Mouse (Mus musculus): ENCODE measurements around the gene Rhobtb1.
A peak's percentile ranks its signal among the peaks of the same experiment; 100 is the strongest.

Gene Rhobtb1

DNA sequence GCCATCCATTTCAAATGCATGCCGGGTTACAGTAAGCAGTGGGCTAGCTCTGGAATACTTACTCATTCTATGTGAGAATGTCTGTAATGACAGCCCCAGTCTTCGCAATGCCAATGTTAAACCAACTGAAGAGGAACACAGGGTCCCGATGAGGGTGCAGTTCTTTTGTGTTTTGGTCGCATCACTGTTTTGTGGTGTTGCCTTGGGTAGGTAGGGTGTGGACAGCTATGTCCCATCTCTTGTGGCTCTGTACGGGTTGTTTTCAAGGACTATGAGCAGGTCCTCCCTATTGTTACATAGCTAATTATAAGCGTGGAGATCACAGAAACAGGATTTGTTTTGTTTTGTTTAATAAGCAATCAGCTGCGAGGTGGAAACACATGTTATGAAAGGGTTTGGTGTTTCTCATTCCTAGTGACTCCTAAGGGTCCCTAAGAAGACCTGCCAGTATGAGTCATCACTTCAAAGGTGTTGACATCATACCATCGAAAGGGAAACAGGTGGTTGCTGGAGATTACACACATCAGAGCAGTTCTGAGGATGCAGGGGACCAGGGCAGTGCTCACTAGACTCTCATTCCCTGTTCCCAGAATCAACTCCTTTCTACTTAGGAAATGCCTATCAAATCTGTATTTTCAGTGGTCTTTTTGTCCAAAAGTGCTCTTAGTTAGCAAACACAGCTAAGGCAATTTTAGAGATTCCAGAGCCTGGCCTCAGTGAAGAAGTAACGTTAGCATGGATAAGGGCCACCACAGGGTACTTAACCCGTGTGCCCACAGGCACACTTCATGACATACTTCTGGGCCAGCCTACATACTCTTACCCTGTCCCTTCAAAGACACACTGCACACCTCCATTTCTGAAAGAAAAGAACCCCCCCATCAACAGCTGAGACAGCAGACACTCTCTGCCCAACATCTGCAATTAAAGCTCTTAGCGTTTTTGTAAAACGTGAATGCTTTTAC is 124.9 kb downstream of the Rhobtb1 start:
- no peaks in the 10 kb centered on the region for H3K27me3 ChIP-seq (ENCODE audit: control insufficient read depth, insufficient read depth, low read length, poor library complexity, severe bottlenecking)
- H3K36me3 ChIP-seq (ENCODE audit: control insufficient read depth, insufficient read depth, low read length, poor library complexity, severe bottlenecking): no peaks in the 10 kb centered on the region
- DNase-seq (ENCODE audit: low read depth, low spot score): no peak

- Histone ChIP-seq H3K27me3 (ENCODE audit: control insufficient read depth, insufficient read depth, low read length, poor library complexity, severe bottlenecking) (no peaks in the 10 kb centered on the region), H3K36me3 (ENCODE audit: control insufficient read depth, insufficient read depth, low read length, poor library complexity, severe bottlenecking) (no peaks in the 10 kb centered on the region)
- DNase-seq (ENCODE audit: low read depth, low spot score): no peak
Measured at GRCm38 (mm10) chr10:69276920-69277435, 125.7 kb downstream of the Rhobtb1 start.

- Histone ChIP-seq H3K27me3 (ENCODE audit: control insufficient read depth, insufficient read depth, low read length, poor library complexity, severe bottlenecking) (no peaks in the 10 kb centered on the region), H3K36me3 (ENCODE audit: control insufficient read depth, insufficient read depth, low read length, poor library complexity, severe bottlenecking) (no peaks in the 10 kb centered on the region)
- DNase-seq (ENCODE audit: low read depth, low spot score): no peak
Measured at GRCm38 (mm10) chr10:69278764-69279606, 127.8 kb downstream of the Rhobtb1 start.

DNA sequence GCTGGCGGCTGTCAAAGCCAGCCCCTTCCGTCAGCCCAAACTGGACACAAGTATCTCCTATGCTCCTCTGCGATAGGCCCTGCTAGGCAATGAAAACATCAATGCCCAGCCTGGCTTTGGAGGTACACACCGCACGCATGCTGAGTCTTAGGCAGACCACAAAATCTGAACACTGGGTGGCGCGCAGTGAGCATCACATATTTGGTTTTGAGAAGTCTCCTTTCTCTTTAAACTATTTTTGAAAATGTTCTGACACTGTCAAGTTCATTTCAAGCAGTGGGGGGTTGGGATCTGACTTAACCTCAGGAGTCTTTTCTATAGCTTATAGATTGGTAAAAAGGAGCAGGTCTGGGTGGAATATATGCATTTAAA is 128.4 kb downstream of the Rhobtb1 start:
- DNase-seq (ENCODE audit: low read depth, low spot score): no peak
- Histone ChIP-seq H3K36me3 (ENCODE audit: control insufficient read depth, insufficient read depth, low read length, poor library complexity, severe bottlenecking) (no peaks in the 10 kb centered on the region), H3K27me3 (ENCODE audit: control insufficient read depth, insufficient read depth, low read length, poor library complexity, severe bottlenecking) (no peaks in the 10 kb centered on the region)

DNA sequence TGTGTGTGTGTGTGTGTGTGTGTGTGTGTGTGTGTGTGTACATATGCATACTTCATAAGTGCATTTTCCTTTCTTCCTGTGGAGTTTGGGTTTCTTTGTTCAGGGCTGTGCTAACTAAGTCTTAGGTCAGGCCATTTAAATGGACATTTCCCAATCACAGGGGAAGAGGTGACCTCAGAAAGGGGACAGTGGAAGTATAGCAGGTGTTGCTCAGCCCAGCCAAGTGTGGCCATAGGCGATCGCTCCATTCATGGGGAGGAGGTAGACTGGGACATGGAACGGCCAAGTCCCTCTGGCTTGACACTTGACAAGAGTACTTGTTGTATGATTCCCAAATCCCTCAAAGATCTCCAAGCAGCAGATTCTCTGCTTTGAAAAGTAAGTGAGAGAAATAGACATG is 135.7 kb downstream of the Rhobtb1 start:
- H3K36me3 ChIP-seq (ENCODE audit: control insufficient read depth, insufficient read depth, low read length, poor library complexity, severe bottlenecking): no peaks in the 10 kb centered on the region
- H3K27me3 ChIP-seq (ENCODE audit: control insufficient read depth, insufficient read depth, low read length, poor library complexity, severe bottlenecking): no peaks in the 10 kb centered on the region
- DNase-seq (ENCODE audit: low read depth, low spot score): no peak

- Histone ChIP-seq H3K36me3 (ENCODE audit: control insufficient read depth, insufficient read depth, low read length, poor library complexity, severe bottlenecking) (no peaks in the 10 kb centered on the region), H3K27me3 (ENCODE audit: control insufficient read depth, insufficient read depth, low read length, poor library complexity, severe bottlenecking) (no peaks in the 10 kb centered on the region)
- DNase-seq (ENCODE audit: low read depth, low spot score): no peak
Measured at GRCm38 (mm10) chr10:69288086-69288485, 136.9 kb downstream of the Rhobtb1 start.

GRCm38 (mm10) chr10:69288720-69289119 is 137.5 kb downstream of the Rhobtb1 start:
- Histone ChIP-seq H3K27me3 (ENCODE audit: control insufficient read depth, insufficient read depth, low read length, poor library complexity, severe bottlenecking) (no peaks in the 10 kb centered on the region), H3K36me3 (ENCODE audit: control insufficient read depth, insufficient read depth, low read length, poor library complexity, severe bottlenecking) (no peaks in the 10 kb centered on the region)
- DNase-seq (ENCODE audit: low read depth, low spot score): no peak

DNA sequence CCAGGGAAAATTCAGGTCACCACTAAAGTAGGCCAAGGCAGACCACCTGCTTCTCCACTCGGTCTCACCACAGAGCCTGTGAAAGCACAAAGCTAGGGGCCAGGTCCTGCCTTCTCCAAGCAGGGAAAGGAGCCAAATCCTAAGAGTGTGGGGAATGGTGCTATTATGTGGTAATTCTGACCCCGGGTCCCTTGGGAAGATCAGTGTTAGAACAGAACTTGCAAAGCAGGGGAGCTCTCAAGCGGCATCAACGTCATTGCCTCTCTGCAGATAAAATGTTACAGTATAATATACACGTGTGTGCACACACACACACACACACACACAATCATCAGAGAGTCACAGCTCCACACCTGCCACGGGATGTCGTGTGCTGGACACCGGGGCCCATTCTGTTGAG is 139.5 kb downstream of the Rhobtb1 start:
- no peaks in the 10 kb centered on the region for H3K27me3 ChIP-seq (ENCODE audit: control insufficient read depth, insufficient read depth, low read length, poor library complexity, severe bottlenecking)
- H3K36me3 ChIP-seq (ENCODE audit: control insufficient read depth, insufficient read depth, low read length, poor library complexity, severe bottlenecking): no peaks in the 10 kb centered on the region
- no peak for DNase-seq (ENCODE audit: low read depth, low spot score)

GRCm38 (mm10) chr10:69295919-69296318 is 144.7 kb downstream of the Rhobtb1 start:
- DNase-seq (ENCODE audit: low read depth, low spot score): no peak
- Histone ChIP-seq H3K27me3 (ENCODE audit: control insufficient read depth, insufficient read depth, low read length, poor library complexity, severe bottlenecking) (no peaks in the 10 kb centered on the region), H3K36me3 (ENCODE audit: control insufficient read depth, insufficient read depth, low read length, poor library complexity, severe bottlenecking) (no peaks in the 10 kb centered on the region)

DNA sequence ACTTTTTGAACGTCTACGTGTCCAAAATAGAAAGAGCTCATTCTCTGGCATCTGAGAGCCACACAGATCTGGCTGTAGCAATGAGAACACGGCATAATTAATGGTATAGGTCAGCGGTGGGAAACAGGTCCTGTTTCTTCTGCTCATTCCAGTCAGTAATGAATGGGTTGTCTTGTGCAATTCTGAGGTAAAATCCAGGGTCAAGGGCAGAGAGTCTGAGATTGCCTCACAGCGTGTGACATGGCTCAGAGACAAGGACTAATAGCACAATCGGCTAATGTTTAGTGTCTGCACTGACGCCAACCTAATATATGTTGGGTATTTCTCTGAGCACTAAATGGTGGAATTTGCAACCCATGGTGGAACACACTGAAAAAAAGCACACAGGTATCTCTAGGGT is 148.8 kb downstream of the Rhobtb1 start:
- no peaks in the 10 kb centered on the region for H3K27me3 ChIP-seq (ENCODE audit: control insufficient read depth, insufficient read depth, low read length, poor library complexity, severe bottlenecking)
- DNase-seq (ENCODE audit: low read depth, low spot score): no peak
- no peaks in the 10 kb centered on the region for H3K36me3 ChIP-seq (ENCODE audit: control insufficient read depth, insufficient read depth, low read length, poor library complexity, severe bottlenecking)

GRCm38 (mm10) chr10:69302667-69303066 is 151.4 kb downstream of the Rhobtb1 start:
- Histone ChIP-seq H3K36me3 (ENCODE audit: control insufficient read depth, insufficient read depth, low read length, poor library complexity, severe bottlenecking) (no peaks in the 10 kb centered on the region), H3K27me3 (ENCODE audit: control insufficient read depth, insufficient read depth, low read length, poor library complexity, severe bottlenecking) (no peaks in the 10 kb centered on the region)
- no peak for DNase-seq (ENCODE audit: low read depth, low spot score)

DNA sequence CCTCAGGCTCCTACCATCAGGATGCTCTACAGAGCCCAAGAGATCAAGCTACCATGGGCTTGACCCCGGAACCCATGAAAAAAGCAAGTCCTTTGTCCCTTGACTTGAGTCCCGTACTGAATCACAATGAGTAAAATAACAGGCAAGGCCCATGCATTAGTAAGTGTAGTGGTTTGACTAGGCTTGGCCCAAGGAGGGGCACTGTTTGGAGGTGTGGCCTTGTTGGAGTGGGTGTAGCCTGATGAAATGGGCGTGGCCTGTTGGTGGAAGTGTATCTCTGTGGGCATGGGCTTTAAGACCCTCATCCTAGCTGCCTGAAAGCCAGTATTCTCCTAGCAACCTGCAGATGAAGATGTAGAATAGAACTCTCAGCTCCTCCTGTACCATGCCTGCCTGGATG is 153.6 kb downstream of the Rhobtb1 start:
- DNase-seq (ENCODE audit: low read depth, low spot score): no peak
- no peaks in the 10 kb centered on the region for H3K27me3 ChIP-seq (ENCODE audit: control insufficient read depth, insufficient read depth, low read length, poor library complexity, severe bottlenecking)

GRCm38 (mm10) chr10:69305600-69305999 is 154.4 kb downstream of the Rhobtb1 start:
- Histone ChIP-seq H3K36me3 (ENCODE audit: control insufficient read depth, insufficient read depth, low read length, poor library complexity, severe bottlenecking) (no peaks in the 10 kb centered on the region), H3K27me3 (ENCODE audit: control insufficient read depth, insufficient read depth, low read length, poor library complexity, severe bottlenecking) (no peaks in the 10 kb centered on the region)
- no peak for DNase-seq (ENCODE audit: low read depth, low spot score)

More for the DNA sequence above, 153.6 kb downstream of the Rhobtb1 start:
- H3K36me3 ChIP-seq (ENCODE audit: control insufficient read depth, insufficient read depth, low read length, poor library complexity, severe bottlenecking): no peaks in the 10 kb centered on the region

DNA sequence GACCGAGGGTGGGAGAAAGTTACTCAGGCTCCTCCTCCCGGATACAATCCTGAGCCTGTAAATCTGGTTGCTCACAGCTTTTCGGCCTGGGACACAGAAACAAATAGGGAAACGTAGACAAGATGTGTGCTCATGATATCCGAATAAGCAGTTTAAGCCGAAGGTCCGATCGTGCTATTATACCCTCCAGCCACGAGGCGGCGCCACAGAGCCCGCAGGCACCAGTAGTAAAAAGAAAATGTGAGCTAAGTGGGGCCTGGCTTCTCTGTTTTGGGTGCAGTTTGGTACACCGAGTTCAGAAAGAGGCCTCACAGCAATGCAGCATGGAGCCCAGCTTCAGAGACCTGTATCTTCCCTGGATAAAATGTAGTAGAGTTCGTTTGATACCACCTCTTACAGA is 155.0 kb downstream of the Rhobtb1 start:
- peak; percentile 70 for DNase-seq (ENCODE audit: low read depth, low spot score)
- H3K27me3 ChIP-seq (ENCODE audit: control insufficient read depth, insufficient read depth, low read length, poor library complexity, severe bottlenecking): no peaks in the 10 kb centered on the region
- H3K36me3 ChIP-seq (ENCODE audit: control insufficient read depth, insufficient read depth, low read length, poor library complexity, severe bottlenecking): no peaks in the 10 kb centered on the region

GRCm38 (mm10) chr10:69307067-69307466 is 155.8 kb downstream of the Rhobtb1 start:
- Histone ChIP-seq H3K27me3 (ENCODE audit: control insufficient read depth, insufficient read depth, low read length, poor library complexity, severe bottlenecking) (no peaks in the 10 kb centered on the region), H3K36me3 (ENCODE audit: control insufficient read depth, insufficient read depth, low read length, poor library complexity, severe bottlenecking) (no peaks in the 10 kb centered on the region)
- peak; percentile 80 for DNase-seq (ENCODE audit: low read depth, low spot score)

Measured in splenic B cell, adult 2 months (primary cell).